Mouse (Mus musculus): ENCODE results near the gene 2200002D01Rik. TPM values are rescaled to one million over a fixed set of nuclear protein-coding genes. Genes with fewer than 3 reads are reported as not detected.
"Not testable (repeated sequence)": the region's sequence is repeated elsewhere in the genome, so short reads cannot be mapped to it uniquely, and the experiment has no call there.

Gene 2200002D01Rik
- total RNA-seq, 1 experiment: 20.0 TPM

DNA sequence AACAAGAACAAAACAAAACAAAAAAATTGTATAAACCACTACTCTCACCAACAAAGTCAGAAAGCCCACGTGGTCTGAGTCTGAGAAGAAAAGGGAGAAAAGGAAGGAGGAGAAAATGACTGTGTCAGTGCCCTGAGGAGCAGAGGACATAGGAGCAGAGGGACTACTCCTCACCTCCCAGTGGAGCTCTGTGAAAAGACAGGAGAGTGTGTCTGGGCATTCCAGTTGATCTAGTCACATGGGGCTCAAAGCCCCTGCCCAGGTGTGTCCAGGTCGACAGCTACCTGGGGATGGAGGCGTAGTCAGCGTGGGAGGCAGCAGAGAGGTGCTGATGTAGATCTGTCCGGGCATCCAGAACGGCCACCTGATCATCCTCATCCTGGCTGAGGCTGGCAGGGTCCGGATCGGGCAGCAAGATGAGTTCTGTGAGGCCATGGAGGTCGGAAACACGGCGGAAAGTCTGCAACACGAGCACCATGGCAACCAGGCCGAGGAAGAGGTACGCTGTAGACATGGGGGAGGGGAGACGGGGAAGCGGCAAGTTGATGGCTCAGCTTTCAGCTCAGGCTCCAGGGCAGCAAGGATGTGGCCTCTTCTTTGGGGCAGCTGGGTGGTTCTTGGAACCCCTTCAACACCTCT, 23.4 kb downstream of the 2200002D01Rik start:
- Histone ChIP-seq H3K4me3 (ENCODE audit: insufficient read depth in 1 of 2, low read depth in 1 of 2, low read length in 2 of 2, poor library complexity in 1 of 2, severe bottlenecking in 1 of 2) (peak overlapping the region in 1 of 2 experiments; percentile 20; a peak in 1 of 4 replicates), H3K4me1 (ENCODE audit: control insufficient read depth in 2 of 2, insufficient read depth in 2 of 2, low read length in 2 of 2, poor library complexity in 1 of 2) (peaks cover 1 to 10% of the 10 kb centered on the region in 2 experiments; a peak in 2 of 4 replicates), H3K9ac (ENCODE audit: insufficient read depth, low read depth, low read length, poor library complexity, severe bottlenecking) (peak overlapping the region; percentile 23; the same call in 1 of the 2 replicates), H3K36me3 (ENCODE audit: control insufficient read depth, insufficient read depth, low read length, poor library complexity, severe bottlenecking) (no peaks in the 10 kb centered on the region), H3K27ac (ENCODE audit: insufficient read depth, low read depth, low read length, poor library complexity, severe bottlenecking) (no peak overlapping the region), H3K9me3 (ENCODE audit: control insufficient read depth, insufficient read depth, low read depth, low read length) (no peaks in the 10 kb centered on the region)
- in situ Hi-C loops (cut with MboI; ENCODE audit: low sequenced_read_pairs in 2 of 2, unreplicated experiment in 2 of 2): no loop called here
- DNase-seq (ENCODE audit: low read depth, low spot score): no peak
- TF ChIP-seq MAFK (IDR thresholded peaks at IDR 0.05; ENCODE audit: insufficient read depth, low read depth, low read length) (no peak), ZNF384 (IDR thresholded peaks at IDR 0.05; ENCODE audit: low read depth, low read length) (no peak), CHD2 (IDR thresholded peaks at IDR 0.05; ENCODE audit: low read depth, low read length) (no peak), ZC3H11A (IDR thresholded peaks at IDR 0.05; ENCODE audit: borderline replicate concordance, low read depth, low read length) (no peak), HCFC1 (IDR thresholded peaks at IDR 0.05; ENCODE audit: borderline replicate concordance, insufficient read depth, low read length) (no peak)

DNA sequence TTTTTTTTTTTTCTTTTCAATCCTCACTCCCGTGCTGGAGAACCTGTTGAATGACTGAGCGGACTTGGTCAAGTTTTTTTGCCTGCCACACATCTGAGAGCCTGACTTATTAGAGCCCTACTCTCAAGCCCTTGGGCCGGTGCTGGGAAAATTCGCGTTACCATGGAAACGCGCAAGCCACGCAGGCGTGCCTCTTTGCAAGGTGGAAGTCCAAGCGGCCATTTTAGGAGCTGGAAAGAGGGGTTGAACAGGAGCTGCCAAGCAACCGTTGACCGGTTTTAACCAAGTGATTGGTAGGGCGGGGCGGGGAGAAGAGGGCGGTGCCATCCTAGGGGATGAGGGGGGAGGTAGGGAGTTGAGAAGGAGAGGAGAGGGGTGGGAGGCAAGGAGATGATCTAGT, 33.4 kb downstream of the 2200002D01Rik start:
- Histone ChIP-seq H3K4me3 (ENCODE audit: insufficient read depth in 1 of 2, low read depth in 1 of 2, low read length in 2 of 2, poor library complexity in 1 of 2, severe bottlenecking in 1 of 2) (no peak overlapping the region), H3K36me3 (ENCODE audit: control insufficient read depth, insufficient read depth, low read length, poor library complexity, severe bottlenecking) (no peaks in the 10 kb centered on the region), H3K9me3 (ENCODE audit: control insufficient read depth, insufficient read depth, low read depth, low read length) (no peaks in the 10 kb centered on the region), H3K9ac (ENCODE audit: insufficient read depth, low read depth, low read length, poor library complexity, severe bottlenecking) (no peak overlapping the region), H3K4me1 (ENCODE audit: control insufficient read depth in 2 of 2, insufficient read depth in 2 of 2, low read length in 2 of 2, poor library complexity in 1 of 2) (peaks cover 0 to 1% of the 10 kb centered on the region in 2 experiments; a peak in 1 of 4 replicates), H3K27ac (ENCODE audit: insufficient read depth, low read depth, low read length, poor library complexity, severe bottlenecking) (no peak overlapping the region)
- DNase-seq (ENCODE audit: low read depth, low spot score): peak; percentile 62
- TF ChIP-seq ZC3H11A (IDR thresholded peaks at IDR 0.05; ENCODE audit: borderline replicate concordance, low read depth, low read length) (no peak), ZNF384 (IDR thresholded peaks at IDR 0.05; ENCODE audit: low read depth, low read length) (no peak), CHD2 (IDR thresholded peaks at IDR 0.05; ENCODE audit: low read depth, low read length) (no peak), MAFK (IDR thresholded peaks at IDR 0.05; ENCODE audit: insufficient read depth, low read depth, low read length) (no peak), HCFC1 (IDR thresholded peaks at IDR 0.05; ENCODE audit: borderline replicate concordance, insufficient read depth, low read length) (peak; percentile 84)
- in situ Hi-C loops (cut with MboI; ENCODE audit: low sequenced_read_pairs in 2 of 2, unreplicated experiment in 2 of 2): no loop called here

DNA sequence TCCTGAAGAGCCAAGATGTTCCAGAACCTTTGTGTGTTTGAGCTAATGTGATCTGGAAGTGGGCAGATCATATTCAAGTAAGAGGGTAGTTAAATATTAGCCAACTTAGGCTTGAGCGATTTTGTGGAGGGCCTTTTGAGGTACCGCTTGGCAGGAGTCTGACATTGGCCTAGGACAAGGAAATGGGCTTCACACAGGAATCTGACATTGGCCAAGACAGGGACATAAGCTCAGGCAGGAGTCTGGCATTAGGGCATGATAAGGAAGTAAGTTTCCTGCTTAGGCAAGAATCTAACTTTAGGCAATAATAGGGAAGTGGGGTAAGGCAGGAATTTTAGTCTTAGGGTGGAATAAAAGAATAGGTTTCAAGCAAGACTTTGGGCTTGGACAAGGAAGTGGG, 34.0 kb downstream of the 2200002D01Rik start:
- Histone ChIP-seq H3K36me3 (ENCODE audit: control insufficient read depth, insufficient read depth, low read length, poor library complexity, severe bottlenecking) (no peaks in the 10 kb centered on the region), H3K9me3 (ENCODE audit: control insufficient read depth, insufficient read depth, low read depth, low read length) (no peaks in the 10 kb centered on the region), H3K4me3 (ENCODE audit: insufficient read depth in 1 of 2, low read depth in 1 of 2, low read length in 2 of 2, poor library complexity in 1 of 2, severe bottlenecking in 1 of 2) (peak overlapping the region in 1 of 2 experiments; percentile 40; a peak in 1 of 4 replicates), H3K4me1 (ENCODE audit: control insufficient read depth in 2 of 2, insufficient read depth in 2 of 2, low read length in 2 of 2, poor library complexity in 1 of 2) (peaks cover 0 to 1% of the 10 kb centered on the region in 2 experiments; a peak in 1 of 4 replicates), H3K27ac (ENCODE audit: insufficient read depth, low read depth, low read length, poor library complexity, severe bottlenecking) (no peak overlapping the region), H3K9ac (ENCODE audit: insufficient read depth, low read depth, low read length, poor library complexity, severe bottlenecking) (no peak overlapping the region)
- no peak for DNase-seq (ENCODE audit: low read depth, low spot score)
- no peak for TF ChIP-seq CHD2 (IDR thresholded peaks at IDR 0.05; ENCODE audit: low read depth, low read length)
- TF ChIP-seq MAFK (IDR thresholded peaks at IDR 0.05; ENCODE audit: insufficient read depth, low read depth, low read length): no peak
- in situ Hi-C loops (cut with MboI; ENCODE audit: low sequenced_read_pairs in 2 of 2, unreplicated experiment in 2 of 2): no loop called here

DNA sequence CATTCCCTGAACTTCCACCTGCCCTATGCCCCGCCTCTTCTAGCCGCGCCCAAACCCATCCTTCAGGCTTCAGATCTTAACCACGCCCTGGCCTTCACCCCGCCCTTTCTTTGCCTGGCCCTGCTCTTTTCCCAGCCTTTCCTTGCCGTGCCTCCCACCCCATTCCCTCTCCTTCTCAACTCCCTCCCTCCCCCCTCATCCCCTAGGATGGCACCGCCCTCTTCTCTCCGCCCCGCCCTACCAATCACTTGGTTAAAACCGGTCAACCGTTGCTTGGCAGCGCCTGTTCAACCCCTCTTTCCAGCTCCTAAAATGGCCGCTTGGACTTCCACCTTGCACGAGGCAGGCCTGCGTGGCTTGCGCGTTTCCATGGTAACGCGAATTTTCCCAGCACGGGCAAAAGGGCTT, 34.6 kb downstream of the 2200002D01Rik start, which contains the start of gene Catsperg1:
Catsperg1 (minus strand) TSS at position 361 of the 408 bp plus-strand sequence.
- in situ Hi-C loops (cut with MboI; ENCODE audit: low sequenced_read_pairs in 2 of 2, unreplicated experiment in 2 of 2): no loop called here
- H3K9ac ChIP-seq (ENCODE audit: insufficient read depth, low read depth, low read length, poor library complexity, severe bottlenecking): no peak within 1 kb of the TSS
- TF ChIP-seq CHD2 (IDR thresholded peaks at IDR 0.05; ENCODE audit: low read depth, low read length) (no peak), HCFC1 (IDR thresholded peaks at IDR 0.05; ENCODE audit: borderline replicate concordance, insufficient read depth, low read length) (peak; percentile 81)

DNA sequence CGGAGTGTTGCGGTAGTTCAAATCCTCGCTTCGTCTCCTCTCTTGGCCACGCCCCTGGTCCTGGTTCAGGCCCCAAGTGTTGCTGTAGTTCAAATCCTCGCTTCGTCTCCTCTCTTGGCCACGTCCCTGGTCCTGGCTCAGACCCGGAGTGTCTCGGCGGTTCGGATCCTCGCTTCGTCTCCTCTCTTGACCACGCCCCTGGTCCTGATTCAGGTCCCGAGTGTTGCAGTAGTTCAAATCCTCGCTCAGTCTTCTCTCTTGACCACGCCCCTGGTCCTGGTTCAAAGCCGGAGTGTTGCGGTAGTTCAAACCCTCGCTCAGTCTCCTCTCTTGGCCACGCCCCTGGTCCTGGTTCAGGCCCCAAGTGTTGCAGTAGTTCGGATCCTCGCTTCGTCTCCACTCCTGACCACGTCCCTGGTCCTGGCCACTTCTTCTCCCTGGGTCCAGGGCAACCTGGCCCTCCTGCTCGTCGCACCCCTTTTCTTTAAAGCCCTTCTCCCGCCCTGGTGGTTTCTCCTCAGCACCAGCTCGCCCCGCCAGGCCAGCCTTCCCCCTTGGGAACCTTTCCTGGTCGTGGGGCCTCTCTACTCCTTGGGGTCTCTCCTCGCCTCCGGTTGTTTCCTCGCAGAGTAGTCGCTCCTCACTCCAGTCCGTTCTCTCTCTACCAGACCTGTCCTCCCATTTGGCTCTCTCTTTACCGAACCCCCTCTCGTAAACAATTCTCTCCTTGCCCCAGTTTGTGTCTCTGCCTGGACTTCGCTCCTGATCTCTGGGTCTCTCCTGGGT, 35.3 kb downstream of the 2200002D01Rik start:
- Histone ChIP-seq H3K9ac (ENCODE audit: insufficient read depth, low read depth, low read length, poor library complexity, severe bottlenecking) (0 out of 2 replicates have a peak overlapping the region, but pooled peaks have one; percentile 14), H3K27ac (ENCODE audit: insufficient read depth, low read depth, low read length, poor library complexity, severe bottlenecking) (peak overlapping the region; percentile 18; the same call in 1 of the 2 replicates), H3K4me3 (ENCODE audit: insufficient read depth in 1 of 2, low read depth in 1 of 2, low read length in 2 of 2, poor library complexity in 1 of 2, severe bottlenecking in 1 of 2) (peak overlapping the region; percentile 26 to 60; a peak in 3 of 4 replicates)
- H3K36me3 ChIP-seq (ENCODE audit: control insufficient read depth, insufficient read depth, low read length, poor library complexity, severe bottlenecking); H3K9me3 ChIP-seq (ENCODE audit: control insufficient read depth, insufficient read depth, low read depth, low read length); in situ Hi-C loops (cut with MboI; ENCODE audit: low sequenced_read_pairs in 2 of 2, unreplicated experiment in 2 of 2); DNase-seq (ENCODE audit: low read depth, low spot score); H3K4me1 ChIP-seq (ENCODE audit: control insufficient read depth in 2 of 2, insufficient read depth in 2 of 2, low read length in 2 of 2, poor library complexity in 1 of 2): not testable (repeated sequence)

More for the DNA sequence above, 34.6 kb downstream of the 2200002D01Rik start, which contains the start of gene Catsperg1:
- H3K27ac ChIP-seq (ENCODE audit: insufficient read depth, low read depth, low read length, poor library complexity, severe bottlenecking): no peak within 1 kb of the TSS
- H3K4me1 ChIP-seq (ENCODE audit: control insufficient read depth in 2 of 2, insufficient read depth in 2 of 2, low read length in 2 of 2, poor library complexity in 1 of 2): peaks cover 0 to 1% of the 10 kb centered on the region in 2 experiments; a peak in 1 of 4 replicates
- no peaks in the 10 kb centered on the region for H3K36me3 ChIP-seq (ENCODE audit: control insufficient read depth, insufficient read depth, low read length, poor library complexity, severe bottlenecking)
- no peaks in the 10 kb centered on the region for H3K9me3 ChIP-seq (ENCODE audit: control insufficient read depth, insufficient read depth, low read depth, low read length)
- peak; percentile 97 for DNase-seq (ENCODE audit: low read depth, low spot score)
- H3K4me3 ChIP-seq (ENCODE audit: insufficient read depth in 1 of 2, low read depth in 1 of 2, low read length in 2 of 2, poor library complexity in 1 of 2, severe bottlenecking in 1 of 2): peak within 1 kb of the TSS; percentile 26 to 60; a peak in 3 of 4 replicates
